ENCODE assay signal across 9 mouse cellular contexts in the genomic region with DNA sequence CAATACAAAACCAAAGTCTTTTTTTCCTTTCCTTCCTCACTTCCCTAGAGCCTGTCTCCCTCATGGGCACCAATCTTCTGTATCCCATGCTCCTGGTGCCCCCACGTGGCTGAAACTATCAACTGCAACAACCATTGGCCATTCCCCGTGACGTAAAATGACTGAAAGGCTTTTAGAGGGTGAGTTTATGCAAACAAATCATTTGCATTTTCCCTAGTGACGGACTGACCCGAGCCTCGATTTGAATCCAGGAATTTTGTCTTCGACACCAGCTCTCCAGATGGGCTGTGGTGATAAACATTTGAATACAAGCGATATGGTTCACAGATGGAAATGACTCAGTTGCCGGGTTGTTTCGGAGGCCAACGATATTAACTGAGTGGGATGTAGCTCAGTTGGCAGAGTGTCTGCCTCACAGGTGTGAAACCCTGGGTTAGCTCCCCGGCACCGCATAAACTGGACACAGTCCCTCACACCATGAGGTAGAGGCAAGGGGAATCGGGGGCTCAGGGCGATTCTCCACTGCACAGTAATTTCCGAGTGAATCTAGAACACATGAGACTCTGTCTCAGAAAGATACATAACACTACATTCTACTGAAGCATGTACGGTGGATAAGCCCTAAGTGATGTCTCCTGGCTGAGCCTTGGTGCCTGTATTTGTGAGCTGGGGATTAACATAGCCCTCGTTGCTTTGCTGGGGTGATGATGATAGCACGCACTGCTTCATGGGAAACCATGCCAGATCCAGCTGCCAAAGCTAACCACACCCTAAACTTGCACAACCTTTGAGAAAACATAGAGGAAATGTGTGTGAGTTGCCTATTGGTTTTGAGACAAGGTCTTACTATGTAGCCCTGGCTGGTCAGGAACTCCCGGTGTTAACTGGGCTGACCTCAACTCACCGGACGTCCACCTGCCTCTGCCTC. TPM values are rescaled to one million over a fixed set of nuclear protein-coding genes. Genes with fewer than 3 reads are reported as not detected.
DNase-seq lines count a peak whose midpoint lies in the region; ATAC-seq and TF ChIP-seq lines count a peak whose summit lies in the region.
"Had no signal": no experiment of that assay in that cellular context is flagged by ENCODE, and none has a peak within 500 bp of the region (broad histone marks: within the 10 kb centered on the region; RNA-seq: fewer than 3 reads in every experiment).

No protein-coding gene starts in this region.

- WGBS in forebrain, embryonic 10.5 days: 46% methylated on average over 22 of the region's 22 CpGs
- 40% methylated on average over 22 of the region's 22 CpGs for WGBS in heart, postnatal 0 days
- 34% methylated on average over 22 of the region's 22 CpGs for WGBS in liver, postnatal 0 days (ENCODE audit: insufficient replicate concordance)
- WGBS in neural tube, embryonic 15.5 days: 42% methylated on average over 22 of the region's 22 CpGs

- H3K4me3 ChIP-seq in forebrain, embryonic 10.5 days: no peak overlapping the region
- no peak overlapping the region for H3K4me3 ChIP-seq in heart, postnatal 0 days (ENCODE audit: low read depth, low read length)
- no peak overlapping the region for H3K4me3 ChIP-seq in liver, postnatal 0 days (ENCODE audit: low read depth, low read length)
- no peak overlapping the region for H3K4me3 ChIP-seq in neural tube, embryonic 15.5 days (replicated peaks)

- H3K27me3 ChIP-seq in forebrain, embryonic 10.5 days (ENCODE audit: poor library complexity, severe bottlenecking): peaks cover 17% of the 10 kb centered on the region; the same call in 1 of the 2 replicates
- H3K27me3 ChIP-seq in heart, postnatal 0 days (ENCODE audit: control insufficient read depth, insufficient read depth, low read length): 0 out of 2 replicates have a peak, but pooled peaks cover 6% of the 10 kb centered on the region
- H3K27me3 ChIP-seq in liver, postnatal 0 days (ENCODE audit: insufficient read depth, low read length): 0 out of 2 replicates have a peak, but pooled peaks cover 3% of the 10 kb centered on the region
- H3K27me3 ChIP-seq in neural tube, embryonic 15.5 days (replicated peaks): peaks cover 20% of the 10 kb centered on the region

- TF ChIP-seq CTCF in heart, postnatal 0 days (IDR thresholded peaks at IDR 0.05; ENCODE audit: low read depth): peak; percentile 98
- peak; percentile 89 for TF ChIP-seq CTCF in liver, postnatal 0 days (IDR thresholded peaks at IDR 0.05; ENCODE audit: low read depth)

- 0 out of 2 replicates have a peak, but pooled peaks cover 2% of the 10 kb centered on the region for H3K4me1 ChIP-seq in forebrain, embryonic 10.5 days
- H3K4me1 ChIP-seq in heart, postnatal 0 days (ENCODE audit: control insufficient read depth, insufficient read depth): no peaks in the 10 kb centered on the region
- peaks cover 6% of the 10 kb centered on the region; the same call in 1 of the 2 replicates for H3K4me1 ChIP-seq in liver, postnatal 0 days (ENCODE audit: insufficient read depth)
- peaks cover 5% of the 10 kb centered on the region for H3K4me1 ChIP-seq in neural tube, embryonic 15.5 days

- H3K27ac ChIP-seq in forebrain, embryonic 10.5 days: no peak overlapping the region
- no peak overlapping the region for H3K27ac ChIP-seq in heart, postnatal 0 days (ENCODE audit: low read depth)
- H3K27ac ChIP-seq in liver, postnatal 0 days (ENCODE audit: low read depth): no peak overlapping the region
- no peak overlapping the region for H3K27ac ChIP-seq in neural tube, embryonic 15.5 days (replicated peaks)
- H3K27ac ChIP-seq: macrophage had no signal

- peak; percentile 69; the same call in 1 of the 2 replicates for ATAC-seq in heart, postnatal 0 days (ENCODE audit: insufficient read depth, low read depth)
- ATAC-seq in liver, postnatal 0 days: peak; percentile 85
- ATAC-seq in neural tube, embryonic 15.5 days (ENCODE audit: low FRiP score): no peak

- no peak for TF ChIP-seq EP300 in heart, postnatal 0 days (IDR thresholded peaks at IDR 0.05; ENCODE audit: low read depth)
- no peak for TF ChIP-seq EP300 in liver, postnatal 0 days (IDR thresholded peaks at IDR 0.05; ENCODE audit: low read depth)

- no peaks in the 10 kb centered on the region for H3K36me3 ChIP-seq in forebrain, embryonic 10.5 days (replicated peaks)
- H3K36me3 ChIP-seq in heart, postnatal 0 days (replicated peaks; ENCODE audit: control insufficient read depth, insufficient read depth, low read length): no peaks in the 10 kb centered on the region
- H3K36me3 ChIP-seq in liver, postnatal 0 days (replicated peaks; ENCODE audit: insufficient read depth, low read length): no peaks in the 10 kb centered on the region
- no peaks in the 10 kb centered on the region for H3K36me3 ChIP-seq in neural tube, embryonic 15.5 days

- no peak overlapping the region for H3K9ac ChIP-seq in heart, postnatal 0 days (replicated peaks; ENCODE audit: low read depth, low read length)
- no peak overlapping the region for H3K9ac ChIP-seq in liver, postnatal 0 days (replicated peaks)
- 0 out of 2 replicates have a peak overlapping the region, but pooled peaks have one; percentile 6 for H3K9ac ChIP-seq in neural tube, embryonic 15.5 days (replicated peaks)

- H3K4me2 ChIP-seq in heart, postnatal 0 days (ENCODE audit: low read depth, low read length): peak overlapping the region; percentile 23; the same call in 1 of the 2 replicates
- peak overlapping the region; percentile 36; the same call in 1 of the 2 replicates for H3K4me2 ChIP-seq in liver, postnatal 0 days (ENCODE audit: low read depth, low read length)
- peak overlapping the region; percentile 41 for H3K4me2 ChIP-seq in neural tube, embryonic 15.5 days

- no peaks in the 10 kb centered on the region for H3K9me3 ChIP-seq in forebrain, embryonic 10.5 days
- H3K9me3 ChIP-seq in heart, postnatal 0 days (replicated peaks; ENCODE audit: control insufficient read depth, low read length): no peaks in the 10 kb centered on the region
- no peaks in the 10 kb centered on the region for H3K9me3 ChIP-seq in liver, postnatal 0 days (ENCODE audit: low read length)
- no peaks in the 10 kb centered on the region for H3K9me3 ChIP-seq in neural tube, embryonic 15.5 days (replicated peaks)

- peak; percentile 86 for DNase-seq in ES-CJ7 (ENCODE audit: low read depth, low spot score)
- DNase-seq in c-Kit-positive CD71-negative TER-119-negative erythroid progenitor cells, embryonic 14.5 days (ENCODE audit: low read depth): peak; percentile 73
- peak; percentile 70 for DNase-seq in forebrain, embryonic 10.5 days (ENCODE audit: extremely low spot score, low spot score)
- peak; percentile 78 for DNase-seq in heart, postnatal 0 days (ENCODE audit: low spot score)
- peak; percentile 92 to 93 for DNase-seq in kidney, postnatal 4 days
- DNase-seq in liver, postnatal 0 days: peak; percentile 83
- peak; percentile 92 for DNase-seq in testis, postnatal 10 days (ENCODE audit: low spot score)

RNA-seq across cellular contexts. Expression of gene Mul1, which starts 7.4 kb away (rescaled TPM):
- polyA plus RNA-seq in forebrain, embryonic 10.5 days (2016; fragmentation: Nextera tagmentation; extraction: Ambion mirVana): 21.2 and 22.7 TPM in 2 replicates
- total RNA-seq in heart, postnatal 0 days (2014; rRNA removed; ENCODE audit: low replicate concordance): 40.6 and 43.0 TPM in 2 replicates
- polyA plus RNA-seq in heart, postnatal 0 days (2015; fragmentation: Nextera tagmentation; extraction: Ambion mirVana): 28.9 and 30.0 TPM in 2 replicates
- 17.5 and 20.0 TPM in 2 replicates for polyA plus RNA-seq in liver, postnatal 0 days (2015; fragmentation: Nextera tagmentation; extraction: Ambion mirVana)
- polyA plus RNA-seq in neural tube, embryonic 15.5 days (2015; fragmentation: Nextera tagmentation; extraction: Ambion mirVana): 20.0 and 21.8 TPM in 2 replicates

RNA-seq across cellular contexts. Expression of gene Camk2n1, which starts 27.1 kb away (rescaled TPM):
- 0.96 and 0.98 TPM in 2 replicates for polyA plus RNA-seq in forebrain, embryonic 10.5 days (2016; fragmentation: Nextera tagmentation; extraction: Ambion mirVana)
- total RNA-seq in heart, postnatal 0 days (2014; rRNA removed; ENCODE audit: low replicate concordance): 0.15 and 5.1 TPM in 2 replicates
- polyA plus RNA-seq in heart, postnatal 0 days (2015; fragmentation: Nextera tagmentation; extraction: Ambion mirVana): 1.6 and 1.8 TPM in 2 replicates
- polyA plus RNA-seq in liver, postnatal 0 days (2015; fragmentation: Nextera tagmentation; extraction: Ambion mirVana): 5.5 and 6.1 TPM in 2 replicates
- 18.9 and 23.1 TPM in 2 replicates for polyA plus RNA-seq in neural tube, embryonic 15.5 days (2015; fragmentation: Nextera tagmentation; extraction: Ambion mirVana)
- polyA plus RNA-seq: macrophage had no signal

RNA-seq across cellular contexts. Expression of gene Fam43b, which starts 30.7 kb away (rescaled TPM):
- polyA plus RNA-seq in forebrain, embryonic 10.5 days (2016; fragmentation: Nextera tagmentation; extraction: Ambion mirVana): not detected in 2 replicates
- total RNA-seq in heart, postnatal 0 days (2014; rRNA removed; ENCODE audit: low replicate concordance): not detected in 2 replicates
- polyA plus RNA-seq in heart, postnatal 0 days (2015; fragmentation: Nextera tagmentation; extraction: Ambion mirVana): not detected in 2 replicates
- not detected in 2 replicates for polyA plus RNA-seq in liver, postnatal 0 days (2015; fragmentation: Nextera tagmentation; extraction: Ambion mirVana)
- polyA plus RNA-seq in neural tube, embryonic 15.5 days (2015; fragmentation: Nextera tagmentation; extraction: Ambion mirVana): 13.9 and 14.3 TPM in 2 replicates
- polyA plus RNA-seq: macrophage had no signal

RNA-seq across cellular contexts. Expression of gene Cda, which starts 59.2 kb away (rescaled TPM):
- 2.1 and 2.5 TPM in 2 replicates for polyA plus RNA-seq in forebrain, embryonic 10.5 days (2016; fragmentation: Nextera tagmentation; extraction: Ambion mirVana)
- total RNA-seq in heart, postnatal 0 days (2014; rRNA removed; ENCODE audit: low replicate concordance): 2.7 and 7.4 TPM in 2 replicates
- 7.0 and 7.6 TPM in 2 replicates for polyA plus RNA-seq in heart, postnatal 0 days (2015; fragmentation: Nextera tagmentation; extraction: Ambion mirVana)
- 17.7 and 24.2 TPM in 2 replicates for polyA plus RNA-seq in liver, postnatal 0 days (2015; fragmentation: Nextera tagmentation; extraction: Ambion mirVana)
- 10.1 and 11.9 TPM in 2 replicates for polyA plus RNA-seq in neural tube, embryonic 15.5 days (2015; fragmentation: Nextera tagmentation; extraction: Ambion mirVana)
- polyA plus RNA-seq: macrophage had no signal

Comparison
In these comparisons a context has a peak if more than half of its experiments do, and no peak if none do; other contexts are left out.
1. RNA of gene Fam43b, which starts 30.7 kb away (polyA plus RNA-seq): 13.9 to 14.3 TPM in neural tube, embryonic 15.5 days; not detected in forebrain, embryonic 10.5 days, not detected in heart, postnatal 0 days and not detected in liver, postnatal 0 days; every median in the first group is over 10 times any median in the second.
2. Peak in every context shown above with its lines, with median percentiles within 50 percentile points of each other: DNase-seq and H3K4me2 ChIP-seq.